Mouse (Mus musculus): ENCODE results near the gene Ctla4.

Gene Ctla4

DNA sequence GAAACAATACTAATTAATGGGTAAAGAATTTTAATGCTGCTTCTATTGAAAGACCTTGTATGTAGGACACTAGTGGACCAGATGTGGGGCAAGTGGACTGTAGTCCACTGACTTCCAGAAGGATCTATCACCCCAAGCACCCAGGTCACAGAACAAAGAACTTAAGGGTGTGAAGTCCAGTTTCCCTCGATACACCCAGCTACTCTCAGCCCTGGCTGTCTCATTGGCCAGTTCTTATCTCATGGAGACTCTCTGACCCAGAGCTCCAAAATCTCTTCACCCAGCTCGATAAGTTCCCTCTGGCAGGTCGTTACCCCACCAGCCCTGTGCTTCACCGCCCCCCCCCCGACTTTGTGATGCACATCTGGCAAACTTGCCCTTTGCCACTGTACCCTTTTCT, 20.8 kb upstream of the Ctla4 start:
- DNase-seq: no peak

DNA sequence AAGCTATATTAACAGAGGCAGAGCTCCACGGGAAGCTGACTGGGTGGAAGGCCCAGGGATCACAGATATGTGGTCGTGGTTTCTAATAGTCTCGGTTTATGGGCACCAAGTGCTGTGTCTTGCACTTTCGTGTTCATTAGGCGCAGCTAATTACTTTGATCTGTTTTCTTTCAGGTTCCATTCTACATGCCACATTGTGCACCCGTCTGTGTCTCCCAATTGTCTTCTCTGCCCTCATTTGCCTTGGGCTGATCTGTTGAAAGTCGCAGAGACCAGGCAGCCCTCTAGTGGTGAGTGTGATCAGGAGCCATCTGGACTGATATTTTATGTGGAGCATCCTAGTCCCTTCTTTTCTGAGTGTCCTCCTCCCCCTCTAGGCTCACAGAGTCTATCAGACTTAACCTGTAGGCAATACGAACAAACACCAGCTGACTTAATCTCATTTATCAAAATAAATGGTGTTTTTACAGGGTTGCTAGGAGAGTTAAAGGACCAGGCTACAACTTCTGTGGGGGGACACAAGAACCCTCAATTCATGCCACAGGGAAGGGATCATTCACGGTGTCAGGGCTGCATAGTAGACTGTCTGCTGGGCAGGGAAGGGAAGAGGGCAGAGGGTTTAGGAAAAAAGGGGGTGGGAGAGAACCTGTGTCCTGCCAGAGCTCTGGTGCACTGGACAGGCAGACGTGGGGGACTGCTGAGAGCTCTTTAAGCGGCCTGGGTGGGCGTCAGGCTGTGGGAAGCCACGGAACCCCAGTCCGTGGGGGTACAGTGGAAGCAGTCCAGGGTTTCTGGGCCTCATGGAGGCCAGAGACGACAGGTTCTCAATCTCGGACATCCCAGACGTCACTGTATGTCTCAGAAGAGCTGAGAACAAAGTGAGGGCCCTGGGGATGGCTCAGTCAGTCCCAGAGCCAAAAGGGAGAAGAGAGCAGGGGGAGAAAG, 18.2 kb upstream of the Ctla4 start:
- peak; percentile 45 to 63 for DNase-seq

DNA sequence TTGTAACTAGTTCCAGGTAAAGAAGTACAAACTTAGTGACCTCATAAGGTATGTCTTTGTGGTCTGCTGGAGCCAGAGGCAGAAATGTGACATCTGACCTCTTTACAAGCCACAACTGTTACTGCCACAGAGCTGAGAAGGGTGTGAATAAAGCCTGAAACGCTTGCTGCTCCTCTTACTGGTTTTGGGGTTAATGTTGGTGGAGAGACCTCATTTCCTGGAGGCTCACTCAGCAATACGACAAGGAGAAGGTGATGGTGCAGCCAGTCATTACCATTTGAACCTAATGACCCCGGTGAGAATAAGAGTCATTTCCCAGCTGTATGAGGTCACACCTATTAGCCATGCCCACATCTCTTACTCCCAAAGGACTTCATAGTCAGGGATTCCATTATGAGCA, 11.5 kb upstream of the Ctla4 start:
- DNase-seq: no peak

DNA sequence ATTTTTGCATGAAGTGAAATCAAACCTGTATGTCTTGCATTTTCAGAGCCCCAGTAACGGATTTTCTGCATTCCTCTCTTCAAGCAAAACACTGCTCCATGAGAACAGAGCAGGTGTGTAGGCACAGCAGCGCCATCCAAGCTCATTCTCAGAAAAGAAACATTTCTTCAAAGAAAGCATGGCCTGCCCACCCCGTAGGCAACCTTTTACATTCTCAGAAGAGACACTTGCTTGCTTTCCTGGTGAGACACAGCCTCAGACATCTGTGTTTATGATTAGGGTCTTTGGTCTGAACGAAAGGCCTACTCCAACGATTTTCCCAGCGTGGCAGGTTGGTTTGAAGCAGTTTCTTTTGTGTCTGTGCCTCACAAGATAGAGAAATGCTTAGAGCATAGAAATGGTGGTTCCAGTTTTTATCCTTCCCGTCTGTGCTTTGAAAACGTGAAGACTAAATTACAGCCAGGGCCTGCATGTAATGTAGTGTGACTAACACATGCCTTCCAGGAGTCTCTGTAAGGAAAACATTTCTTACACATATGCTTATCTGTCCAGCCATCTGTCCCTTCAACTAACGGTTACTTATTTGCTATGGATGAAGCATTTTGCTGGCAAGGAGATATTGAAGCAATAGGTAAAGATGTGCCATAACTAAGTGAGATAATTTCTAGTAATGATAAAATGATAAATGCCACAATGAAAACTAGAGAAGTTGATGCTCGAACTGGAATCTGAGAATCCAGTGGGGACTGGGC, 6.5 kb upstream of the Ctla4 start:
- DNase-seq: no peak

DNA sequence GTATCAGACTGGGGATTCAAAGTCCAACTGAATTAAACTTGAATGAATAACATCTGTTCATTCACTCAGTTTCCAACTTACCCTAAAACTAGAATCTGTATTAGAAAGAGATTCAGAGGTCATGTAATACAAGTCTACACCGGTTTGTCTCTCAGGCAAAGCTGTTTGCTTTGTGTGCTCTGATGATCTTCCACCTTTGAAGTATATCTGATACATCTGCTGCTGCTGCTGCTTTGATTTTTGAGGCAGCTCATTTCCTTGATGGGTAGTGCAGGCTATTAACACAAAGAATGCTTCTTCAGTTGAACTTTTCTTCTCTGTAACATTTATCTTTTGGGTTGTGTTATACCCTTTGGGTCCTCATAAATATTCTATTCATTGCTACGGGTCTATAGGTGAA, 4.0 kb upstream of the Ctla4 start:
- DNase-seq: no peak

DNA sequence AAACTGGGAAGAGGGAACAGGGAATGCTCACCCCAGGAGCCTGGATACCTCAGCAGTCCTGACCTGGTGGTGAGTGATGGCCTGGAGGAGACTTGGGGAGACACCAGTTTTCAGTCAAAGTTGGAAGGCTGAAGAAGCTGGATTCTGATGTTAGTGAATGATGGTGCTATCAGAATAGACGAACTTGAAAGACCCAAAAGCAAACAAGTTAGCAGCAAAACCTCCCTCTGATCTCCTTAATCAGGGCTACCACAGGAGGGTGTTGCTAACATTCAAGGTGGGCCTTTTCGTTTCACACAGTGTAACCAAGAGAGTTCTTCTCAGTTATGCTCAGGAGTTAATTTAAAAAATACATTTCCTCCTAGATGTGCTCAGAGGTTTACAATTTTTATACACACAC, 3.5 kb upstream of the Ctla4 start:
- DNase-seq: no peak

DNA sequence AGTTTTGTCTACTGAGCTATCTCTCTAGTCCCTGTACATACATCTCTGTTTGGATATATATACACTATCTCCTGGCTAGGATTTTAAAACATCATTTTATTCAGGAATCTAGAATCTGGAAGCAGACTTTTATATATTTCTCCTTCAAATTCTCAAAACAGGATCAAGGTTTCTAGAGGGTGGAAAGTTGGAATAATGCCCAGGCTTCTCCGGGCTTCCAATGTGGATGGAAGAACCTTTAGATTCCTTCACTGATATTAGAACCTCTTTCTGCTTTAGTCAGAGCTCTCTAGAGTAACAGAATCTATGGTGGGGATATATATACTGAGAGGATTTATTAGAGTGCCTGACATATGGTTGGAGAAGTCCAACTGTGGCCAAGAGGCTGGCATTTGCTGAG, 2.2 kb upstream of the Ctla4 start:
- no peak for DNase-seq

DNA sequence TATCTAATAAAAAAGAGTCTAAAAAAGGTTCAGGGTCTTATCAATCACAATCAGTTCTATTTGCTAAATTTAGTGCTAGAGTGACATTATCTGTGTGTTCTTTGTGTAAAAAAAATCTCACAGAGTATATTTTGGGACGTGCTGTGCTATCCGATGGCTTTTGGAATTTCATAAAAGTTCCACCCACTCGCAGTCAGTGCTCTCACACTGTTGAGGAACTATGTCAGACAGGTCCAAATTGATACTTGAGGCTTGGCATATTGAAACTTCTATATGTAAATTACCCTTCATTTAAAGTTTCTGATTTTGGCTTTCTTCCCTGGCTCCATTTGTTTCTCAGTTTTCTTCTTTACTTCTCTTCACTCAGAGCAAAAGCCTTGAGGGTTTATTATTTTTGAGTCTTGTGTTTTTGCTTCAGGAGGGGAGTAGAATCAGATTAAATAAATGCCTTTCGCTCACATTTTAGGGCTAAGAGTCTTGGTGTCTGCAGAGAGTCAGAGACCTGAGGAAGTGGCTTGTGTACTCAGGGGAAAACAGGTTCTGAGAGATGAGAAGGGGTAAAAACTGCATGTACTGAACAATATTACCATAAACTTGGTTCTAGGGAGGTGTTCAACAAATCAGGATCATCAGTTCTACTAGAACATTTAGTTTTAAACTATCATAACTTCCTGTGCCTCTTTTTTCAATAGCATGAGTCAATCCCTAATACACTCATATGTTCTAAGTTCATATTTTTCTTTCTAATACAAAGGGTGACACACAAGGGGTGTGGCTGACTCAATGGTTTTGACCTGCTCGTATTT, 11.5 kb downstream of the Ctla4 start:
- no peak for DNase-seq

DNA sequence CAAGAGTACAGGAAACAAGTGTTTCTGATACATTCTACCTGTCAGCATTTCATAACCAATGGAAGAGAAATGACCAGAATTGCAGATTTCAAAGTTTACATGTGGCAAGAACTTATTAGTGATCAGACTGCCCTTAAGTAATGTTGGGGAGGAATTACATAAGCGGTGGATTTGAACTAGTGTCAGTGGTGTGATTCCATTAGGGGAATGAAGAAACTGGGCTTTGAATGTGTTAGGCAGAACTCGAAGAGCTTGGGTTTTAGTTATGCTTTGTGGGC, 12.1 kb downstream of the Ctla4 start:
- no peak for DNase-seq

DNA sequence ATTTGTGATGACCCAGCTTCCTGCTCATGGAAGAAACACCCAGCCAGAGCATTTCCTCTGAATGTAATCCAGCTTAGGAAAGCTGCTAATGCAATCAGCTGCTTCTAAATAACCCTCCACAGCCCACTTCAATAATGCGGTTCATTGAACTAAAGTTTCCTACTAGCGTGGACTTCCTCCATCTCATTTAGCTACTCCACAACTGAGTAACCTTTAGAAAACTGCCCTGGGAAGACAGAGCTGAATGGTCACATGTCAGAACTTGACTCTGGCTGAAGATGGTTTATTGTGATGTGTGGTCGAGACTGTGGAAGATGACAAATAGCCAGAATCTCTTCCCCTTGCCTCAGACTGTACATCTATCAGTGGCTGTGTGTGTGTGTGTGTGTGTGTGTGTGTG, 12.4 kb downstream of the Ctla4 start:
- no peak for DNase-seq

DNA sequence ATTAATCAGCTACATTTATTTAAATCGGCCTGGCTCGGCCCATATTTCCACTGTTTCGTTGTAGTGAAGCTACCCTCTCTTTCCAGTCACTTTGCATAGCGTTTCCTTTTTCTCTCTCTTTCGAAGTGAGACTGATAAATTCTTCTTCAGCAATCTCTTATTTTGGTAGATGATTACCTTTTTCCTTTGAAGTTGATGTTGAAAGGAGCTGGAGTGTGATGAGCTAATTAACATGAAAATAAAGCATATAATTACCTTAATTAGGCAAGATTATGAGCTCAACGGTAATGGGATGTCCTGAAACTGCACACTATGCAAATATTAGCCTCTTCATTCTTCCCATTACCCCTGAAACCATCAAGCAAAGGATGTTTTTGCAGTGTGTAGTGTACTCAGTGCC, 15.7 kb downstream of the Ctla4 start:
- DNase-seq: no peak

DNA sequence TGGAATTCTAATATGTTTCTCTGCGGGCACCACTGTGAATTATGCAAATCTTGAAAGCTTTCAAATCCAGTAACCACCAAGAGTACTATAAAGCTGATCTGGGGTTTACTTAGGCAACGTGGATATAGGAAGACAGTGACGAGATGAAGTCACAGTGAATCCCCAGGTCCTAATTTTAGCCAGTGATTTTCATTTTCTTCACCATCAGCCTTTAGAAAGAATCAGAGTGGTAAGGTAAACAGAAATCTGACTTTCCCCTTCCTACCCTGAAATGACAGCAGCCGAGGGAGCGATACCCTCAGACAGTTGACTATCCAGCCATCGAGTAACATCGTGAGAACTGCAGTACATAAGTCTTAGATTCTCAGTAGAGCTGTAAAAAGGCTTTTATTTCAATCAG, 16.3 kb downstream of the Ctla4 start:
- DNase-seq: no peak

DNA sequence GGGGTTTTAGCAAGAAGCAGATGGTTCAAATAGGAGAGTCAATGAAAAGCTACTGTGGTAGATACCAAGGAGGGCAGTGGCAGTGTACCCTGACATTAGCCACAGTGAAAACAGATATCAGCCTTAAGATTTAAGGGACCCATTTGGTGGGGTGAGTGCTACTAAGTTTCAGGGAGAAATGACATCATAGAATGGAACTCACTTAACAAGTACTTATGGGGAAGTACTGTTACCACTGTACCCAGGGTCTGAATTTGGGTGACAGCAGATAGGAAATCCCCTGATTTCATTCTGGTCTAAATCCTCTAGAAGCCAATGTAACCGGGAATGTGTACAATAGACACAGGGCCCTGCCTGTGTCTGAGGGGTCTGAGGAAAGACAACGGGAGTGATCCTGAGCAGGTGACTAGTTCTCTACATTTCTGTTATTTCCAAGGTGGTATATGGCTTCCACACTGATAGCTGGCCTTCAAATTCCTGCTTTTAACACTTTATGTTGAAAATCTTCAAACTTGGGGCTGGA, 17.7 kb downstream of the Ctla4 start:
- DNase-seq: no peak

DNA sequence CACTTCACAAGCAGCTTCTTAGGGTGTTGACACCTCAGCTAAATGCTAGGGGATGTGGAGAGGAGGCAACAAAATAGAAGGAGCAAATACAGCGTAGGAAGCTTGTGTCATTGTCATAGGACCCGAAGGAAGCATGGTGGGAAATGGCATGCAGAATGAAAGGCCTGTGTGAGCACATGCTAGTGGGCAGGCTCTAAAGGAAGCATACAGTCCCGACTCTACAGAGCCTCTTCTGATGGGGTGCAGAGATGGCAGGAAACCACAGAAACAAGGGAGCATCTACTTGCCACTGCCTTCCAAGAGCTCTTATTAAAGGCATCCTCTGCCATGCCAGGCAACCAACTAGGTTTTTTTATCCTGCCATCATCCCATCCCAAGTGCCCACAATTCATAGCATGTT, 20.7 kb downstream of the Ctla4 start:
- no peak for DNase-seq

DNA sequence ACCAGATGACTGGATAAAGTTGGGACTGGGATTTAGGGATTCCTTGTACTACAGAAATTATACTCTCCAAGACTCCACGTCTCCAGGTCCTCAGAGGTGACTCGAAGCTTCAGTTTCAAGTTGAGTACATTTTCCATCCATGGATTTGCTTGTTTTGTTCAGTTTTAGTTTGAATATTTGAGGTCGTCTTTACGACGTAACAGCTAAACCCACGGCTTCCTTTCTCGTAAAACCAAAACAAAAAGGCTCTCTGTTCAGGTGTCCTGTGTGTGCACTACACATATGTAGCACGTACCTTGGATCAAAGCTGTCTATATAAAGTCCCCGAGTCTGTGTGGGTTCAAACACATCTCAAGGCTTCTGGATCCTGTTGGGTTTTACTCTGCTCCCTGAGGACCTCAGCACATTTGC, 22.0 kb downstream of the Ctla4 start:
- no peak for DNase-seq

DNA sequence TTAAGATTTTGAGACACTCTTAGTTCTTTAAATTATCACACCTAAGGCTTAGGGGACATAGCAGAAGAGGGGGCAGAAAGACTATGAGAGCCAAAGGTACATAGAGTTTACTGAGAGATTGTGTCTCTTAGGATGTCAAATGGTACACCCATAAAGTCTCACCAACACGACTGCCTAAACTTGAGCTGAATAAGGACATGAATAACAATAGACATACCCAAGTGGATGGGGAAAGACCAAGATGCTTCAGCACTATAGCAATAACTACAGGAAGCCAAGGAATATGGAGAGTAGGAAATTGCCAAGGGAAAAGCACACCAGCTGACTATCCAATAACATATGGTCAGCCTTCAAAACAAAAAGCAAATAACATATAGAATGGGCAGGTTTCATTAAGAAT, 22.9 kb downstream of the Ctla4 start:
- DNase-seq: no peak

DNA sequence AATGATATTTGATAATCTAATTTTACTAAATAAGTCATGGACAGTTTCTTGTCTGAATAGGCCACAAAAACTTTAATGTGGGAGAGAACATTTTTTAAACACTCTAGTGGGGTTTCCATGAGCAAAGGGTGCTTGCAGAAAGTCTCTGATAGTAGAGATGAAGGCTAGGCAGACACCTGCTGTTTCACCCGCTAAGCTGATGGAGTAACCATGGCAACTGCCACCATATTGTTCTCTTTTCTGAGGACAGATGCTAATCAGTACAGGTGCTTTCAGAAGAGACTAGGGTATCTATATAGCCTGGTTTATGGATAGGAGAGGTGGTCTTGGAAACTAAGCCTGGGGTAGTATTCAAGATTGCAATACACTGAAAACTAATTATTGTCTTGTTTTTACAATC, 24.0 kb downstream of the Ctla4 start:
- no peak for DNase-seq

DNA sequence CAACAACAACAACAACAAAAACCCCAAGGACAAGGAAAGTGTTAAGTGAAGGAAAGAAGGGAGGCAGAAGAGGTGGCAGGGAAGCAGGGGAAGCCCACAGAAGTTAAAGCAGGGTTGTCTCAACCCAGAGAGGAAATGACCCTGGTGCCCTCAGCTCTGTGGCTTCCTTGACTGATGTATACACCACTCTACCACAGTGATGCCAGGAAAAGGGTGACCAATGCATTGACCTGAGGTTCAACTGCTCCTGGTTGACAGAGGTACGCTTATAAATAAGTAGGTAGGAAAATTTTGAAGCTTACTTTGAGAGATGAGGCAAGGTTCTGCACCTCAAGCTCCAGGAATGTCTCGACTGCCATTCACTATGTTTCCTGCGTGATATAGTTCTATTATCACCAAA, 24.8 kb downstream of the Ctla4 start:
- no peak for DNase-seq

DNA sequence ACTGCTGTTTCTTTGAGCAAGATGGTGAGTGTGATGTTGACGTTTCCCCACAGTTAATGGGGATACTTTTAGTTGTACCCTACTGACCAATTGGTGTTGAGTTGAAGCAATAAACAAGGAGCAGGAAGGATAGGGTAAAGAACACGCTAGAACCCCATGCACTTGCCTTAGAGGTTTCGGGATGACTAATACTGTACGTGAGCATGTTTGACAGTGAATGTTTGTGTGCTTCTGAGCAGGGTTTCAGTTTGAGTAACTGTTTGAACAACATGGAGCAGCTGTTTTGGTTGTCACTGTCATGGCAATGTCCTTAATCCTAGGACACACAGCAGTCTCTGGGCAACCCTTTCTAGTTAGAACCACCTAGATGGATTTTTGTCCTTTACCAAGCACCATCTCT, 26.5 kb downstream of the Ctla4 start:
- DNase-seq: no peak

DNA sequence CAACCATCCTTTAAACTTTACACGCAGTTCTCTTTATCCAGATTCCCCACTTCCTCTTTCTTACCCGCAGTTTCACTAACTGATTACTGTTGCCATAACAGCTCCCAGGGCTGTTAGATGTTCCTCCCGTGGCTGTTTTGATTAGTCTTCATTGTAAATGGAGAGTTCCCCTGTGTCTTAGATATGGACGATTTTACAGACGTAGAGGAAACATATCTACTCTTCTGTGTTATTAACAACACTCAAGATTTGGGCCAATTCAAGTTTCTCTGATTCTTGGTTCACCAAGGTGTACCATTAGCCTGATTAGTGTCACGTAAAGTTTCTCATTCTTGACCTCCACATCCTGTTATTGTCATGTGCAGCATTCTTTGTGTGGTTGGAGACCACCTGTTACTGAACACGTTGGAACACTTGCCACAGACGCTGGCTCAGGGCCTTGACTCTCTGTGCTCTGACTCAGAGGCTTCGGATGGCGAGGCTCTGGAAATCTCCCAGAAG, 29.5 kb downstream of the Ctla4 start:
- no peak for DNase-seq

DNA sequence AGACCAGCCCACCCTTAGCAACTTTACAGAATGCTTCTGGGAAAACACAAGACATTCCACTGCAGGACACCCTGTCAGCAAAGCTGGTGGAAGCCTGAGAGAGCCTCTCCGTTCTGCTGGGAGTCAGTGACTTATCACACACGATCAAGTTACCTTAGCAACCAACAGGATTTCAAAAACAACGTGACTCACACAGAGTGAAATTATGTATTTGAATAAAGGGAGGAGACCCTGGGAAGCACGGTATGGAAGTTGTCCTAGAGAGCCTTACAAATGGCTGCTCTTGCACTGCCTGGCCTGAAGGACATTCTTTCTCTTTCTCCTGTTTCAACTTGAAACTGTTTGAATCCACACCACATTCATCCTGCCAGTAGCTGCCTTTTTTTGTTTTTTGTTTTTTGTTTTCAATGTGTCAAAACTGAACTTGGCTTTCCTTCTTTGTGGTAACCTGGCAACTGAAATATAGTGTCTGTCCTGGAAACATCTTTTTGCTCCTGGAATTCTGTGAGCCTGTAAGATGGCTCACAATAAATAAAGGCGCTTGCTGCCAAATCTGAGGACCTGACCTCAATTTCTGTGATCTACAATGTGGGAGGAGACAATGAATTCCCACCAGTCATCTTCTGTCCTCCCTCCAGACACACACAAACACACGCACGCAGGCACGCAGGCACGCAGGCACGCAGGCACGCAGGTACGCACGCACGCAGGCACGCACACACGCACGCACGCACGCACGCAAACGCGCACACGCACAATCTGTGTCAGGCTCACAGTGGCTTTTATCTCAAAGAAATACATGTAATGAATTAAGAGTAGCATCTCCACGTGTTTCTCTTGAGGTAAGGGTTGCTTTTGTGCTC, 33.9 kb downstream of the Ctla4 start:
- no peak for DNase-seq

DNA sequence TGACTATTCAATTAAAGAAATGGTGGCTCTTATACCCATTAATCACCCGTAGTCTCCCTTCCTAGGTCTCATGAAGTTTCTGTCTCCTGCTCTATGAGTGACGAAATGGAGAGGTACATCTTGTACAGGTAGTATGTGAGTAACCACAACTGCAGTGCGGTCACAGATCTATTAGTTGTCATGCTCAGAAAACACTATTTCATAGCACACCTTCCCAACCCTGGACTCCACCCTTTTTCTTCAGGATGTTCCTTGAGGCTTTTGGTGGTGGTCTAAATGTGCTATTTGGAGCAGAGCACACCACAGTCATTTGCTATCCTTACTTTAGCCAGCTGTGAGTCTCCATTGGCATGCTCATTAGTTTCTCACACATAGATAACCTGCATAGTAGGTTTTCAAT, 42.2 kb downstream of the Ctla4 start:
- DNase-seq: no peak
